Mouse (Mus musculus) brown adipose tissue, adult 24 weeks (tissue): ENCODE results near the gene Gpr141. TPM values are rescaled to one million over a fixed set of nuclear protein-coding genes. Genes with fewer than 3 reads are reported as not detected.

Experiments
- H3K27ac ChIP-seq: fragments of 200-500 bp; replicated peaks from 2 replicates; pipeline ENCODE4 v1.5.1; 2012; ENCODE audit warnings: low read depth, mild to moderate bottlenecking, low read length
- H3K4me1 ChIP-seq: fragments of 200-500 bp; 2 replicates; pipeline ENCODE4 v1.6.1; 2012; ENCODE audit warnings: low read length, mixed read lengths; ENCODE audit not compliant: control insufficient read depth, insufficient read depth, insufficient read length
- H3K4me3 ChIP-seq: fragments of 200-500 bp; 2 replicates; pipeline ENCODE4 v1.5.1; 2012; ENCODE audit warnings: low read depth, mild to moderate bottlenecking, low read length, moderate library complexity; ENCODE audit not compliant: insufficient read depth
- polyA plus RNA-seq: library from polyadenylated mRNA; stranded (reverse); fragments of >200 nt; gene quantifications from 2 replicates; pipeline ENCODE4 v1.2.4, GENCODE M21; 2012; ENCODE audit not compliant: missing spikeins, insufficient read depth, insufficient read length

The Gpr141 gene
- polyA plus RNA-seq: not detected in 2 replicates

GRCm38 (mm10) chr13:19824071-19824470, at the start of gene Gpr141:
Gene Gpr141 (minus strand): TSS chr13:19824257.
- Histone ChIP-seq H3K27ac (no peak within 1 kb of the TSS), H3K4me1 (no peaks in the 10 kb centered on the region), H3K4me3 (no peak within 1 kb of the TSS)

GRCm38 (mm10) chr13:19864241-19864640, 40.2 kb upstream of the Gpr141 start:
- Histone ChIP-seq H3K4me3 (no peak overlapping the region), H3K27ac (no peak overlapping the region), H3K4me1 (no peaks in the 10 kb centered on the region)

- H3K4me1 ChIP-seq: no peaks in the 10 kb centered on the region
- H3K4me3 ChIP-seq: no peak overlapping the region
- no peak overlapping the region for H3K27ac ChIP-seq
Measured at GRCm38 (mm10) chr13:19854629-19855333, 30.7 kb upstream of the Gpr141 start.

- Histone ChIP-seq H3K27ac (no peak overlapping the region), H3K4me1 (no peaks in the 10 kb centered on the region), H3K4me3 (no peak overlapping the region)
Measured at GRCm38 (mm10) chr13:19854049-19854448, 30.0 kb upstream of the Gpr141 start.

- Histone ChIP-seq H3K4me3 (no peak overlapping the region), H3K4me1 (no peaks in the 10 kb centered on the region), H3K27ac (no peak overlapping the region)
Measured at GRCm38 (mm10) chr13:19843448-19843847, 19.4 kb upstream of the Gpr141 start.

- Histone ChIP-seq H3K4me1 (no peaks in the 10 kb centered on the region), H3K27ac (no peak overlapping the region), H3K4me3 (no peak overlapping the region)
Measured at GRCm38 (mm10) chr13:19842707-19843106, 18.6 kb upstream of the Gpr141 start.

GRCm38 (mm10) chr13:19841615-19842014, 17.6 kb upstream of the Gpr141 start:
- Histone ChIP-seq H3K4me3 (no peak overlapping the region), H3K4me1 (no peaks in the 10 kb centered on the region), H3K27ac (no peak overlapping the region)

GRCm38 (mm10) chr13:19840206-19840605, 16.1 kb upstream of the Gpr141 start:
- no peaks in the 10 kb centered on the region for H3K4me1 ChIP-seq
- H3K27ac ChIP-seq: no peak overlapping the region
- H3K4me3 ChIP-seq: no peak overlapping the region

GRCm38 (mm10) chr13:19830560-19830959, 6.5 kb upstream of the Gpr141 start:
- H3K4me3 ChIP-seq: no peak overlapping the region
- no peaks in the 10 kb centered on the region for H3K4me1 ChIP-seq
- no peak overlapping the region for H3K27ac ChIP-seq

- Histone ChIP-seq H3K4me3 (no peak overlapping the region), H3K27ac (no peak overlapping the region), H3K4me1 (no peaks in the 10 kb centered on the region)
Measured at GRCm38 (mm10) chr13:19828095-19828494, 4.0 kb upstream of the Gpr141 start.

- Histone ChIP-seq H3K4me3 (no peak overlapping the region), H3K4me1 (no peaks in the 10 kb centered on the region), H3K27ac (no peak overlapping the region)
Measured at GRCm38 (mm10) chr13:19821639-19822038, 2.4 kb downstream of the Gpr141 start.

GRCm38 (mm10) chr13:19819926-19820325, 4.1 kb downstream of the Gpr141 start:
- Histone ChIP-seq H3K4me3 (no peak overlapping the region), H3K4me1 (no peaks in the 10 kb centered on the region), H3K27ac (no peak overlapping the region)

- no peaks in the 10 kb centered on the region for H3K4me1 ChIP-seq
- H3K27ac ChIP-seq: no peak overlapping the region
- H3K4me3 ChIP-seq: no peak overlapping the region
Measured at GRCm38 (mm10) chr13:19819243-19819642, 4.8 kb downstream of the Gpr141 start.

- Histone ChIP-seq H3K27ac (no peak overlapping the region), H3K4me1 (no peaks in the 10 kb centered on the region), H3K4me3 (no peak overlapping the region)
Measured at GRCm38 (mm10) chr13:19794942-19795341, 29.1 kb downstream of the Gpr141 start.

- Histone ChIP-seq H3K4me3 (no peak overlapping the region), H3K4me1 (no peaks in the 10 kb centered on the region), H3K27ac (no peak overlapping the region)
Measured at GRCm38 (mm10) chr13:19794486-19794885, 29.6 kb downstream of the Gpr141 start.

- H3K27ac ChIP-seq: no peak overlapping the region
Measured at GRCm38 (mm10) chr13:19793761-19794160, 30.3 kb downstream of the Gpr141 start.

More at GRCm38 (mm10) chr13:19793761-19794160, 30.3 kb downstream of the Gpr141 start:
- Histone ChIP-seq H3K4me3 (no peak overlapping the region), H3K4me1 (no peaks in the 10 kb centered on the region)
